Mouse (Mus musculus) midbrain, embryonic 11.5 days (tissue): Measurements from ENCODE around the gene Stx8. TPM values are rescaled to one million over a fixed set of nuclear protein-coding genes. Genes with fewer than 3 reads are reported as not detected.

Experiments
- ATAC-seq: fragments of 200-750 bp; cut with Nextera tagmentation; 2 replicates; pipeline ENCODE4 v1.8.0; 2017; ENCODE audit warnings: moderate TSS enrichment, moderate library complexity; ENCODE audit not compliant: low FRiP score
- DNase-seq: peaks from one replicate; pipeline ENCODE4 v3.0.0; 2015; ENCODE audit warnings: low spot score; ENCODE audit errors: missing footprints
- H3K27ac ChIP-seq: fragments of 300-500 bp; sonication (generic); 2 replicates; pipeline ENCODE4 v1.5.1; 2014; ENCODE audit warnings: low read depth, low read length
- H3K27me3 ChIP-seq: fragments of 300-500 bp; sonication (generic); 2 replicates; pipeline ENCODE4 v1.6.1; 2014; ENCODE audit warnings: mild to moderate bottlenecking, low read length, moderate library complexity, mixed read lengths; ENCODE audit not compliant: control insufficient read depth, insufficient read depth
- H3K36me3 ChIP-seq: fragments of 300-500 bp; sonication (generic); 2 replicates; pipeline ENCODE4 v1.6.1; 2014; ENCODE audit warnings: mild to moderate bottlenecking, low read length, moderate library complexity, mixed read lengths; ENCODE audit not compliant: control insufficient read depth, insufficient read depth
- H3K4me1 ChIP-seq: fragments of 300-500 bp; sonication (generic); 2 replicates; pipeline ENCODE4 v1.6.1; 2014; ENCODE audit warnings: low read length; ENCODE audit not compliant: control insufficient read depth, insufficient read depth
- H3K4me2 ChIP-seq: fragments of 300-500 bp; sonication (generic); 2 replicates; pipeline ENCODE4 v1.6.1; 2014; ENCODE audit warnings: mild to moderate bottlenecking, moderate library complexity
- H3K4me3 ChIP-seq: fragments of 300-500 bp; sonication (generic); 2 replicates; pipeline ENCODE4 v1.5.1; 2014; ENCODE audit warnings: low read depth, low read length
- H3K9ac ChIP-seq: fragments of 300-500 bp; sonication (generic); 2 replicates; pipeline ENCODE4 v1.6.1; 2014; ENCODE audit warnings: low read length
- H3K9me3 ChIP-seq: fragments of 300-500 bp; sonication (generic); 2 replicates; pipeline ENCODE4 v1.6.1; 2016; ENCODE audit warnings: low read length; ENCODE audit not compliant: control insufficient read depth
- WGBS: fragments of 180-500 bp; shearing (Covaris S2); extraction: QIAGEN DNeasy Blood & Tissue Kit; methylation state at CpG from one replicate; pipeline ENCODE4 v1.1.7; 2014; 5-methylcytosine and 5-hydroxymethylcytosine counted together
- polyA plus RNA-seq: library from polyadenylated mRNA; unstranded; fragments of >200 nt; fragmentation: Nextera tagmentation; extraction: Ambion mirVana; gene quantifications from 2 replicates; pipeline ENCODE4 v1.2.1, GENCODE M21; 2014

Gene Stx8
- polyA plus RNA-seq, 1 experiment from 2014 or later = 55.3 TPM

DNA sequence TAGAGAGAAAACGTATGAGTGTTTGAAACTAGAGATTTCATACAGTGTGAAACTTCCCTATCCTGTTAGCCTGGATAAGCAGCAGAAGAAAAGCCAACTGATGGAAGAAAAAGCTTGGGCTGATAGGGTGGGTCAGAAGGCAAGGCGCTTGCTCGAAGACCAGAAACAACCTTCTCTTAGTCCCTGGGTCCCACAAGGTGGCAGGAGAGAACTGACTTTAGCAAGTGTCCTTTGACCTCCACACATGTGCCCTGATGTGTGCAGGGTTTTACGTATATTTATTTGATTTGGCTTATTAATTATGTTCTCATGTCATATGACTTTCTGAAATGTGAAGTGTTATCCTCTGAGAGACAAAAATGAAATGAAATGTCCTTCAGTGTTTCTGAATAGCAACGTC is 60.6 kb downstream of the Stx8 start:
- Histone ChIP-seq H3K27ac (no peak overlapping the region), H3K36me3 (no peaks in the 10 kb centered on the region), H3K4me2 (no peak overlapping the region), H3K4me3 (no peak overlapping the region), H3K27me3 (no peaks in the 10 kb centered on the region), H3K4me1 (peaks cover 6% of the 10 kb centered on the region; the same call in 1 of the 2 replicates), H3K9me3 (no peaks in the 10 kb centered on the region), H3K9ac (no peak overlapping the region)
- no peak for ATAC-seq
- 86% methylated on average over 5 of the region's 5 CpGs for WGBS
- DNase-seq = no peak

DNA sequence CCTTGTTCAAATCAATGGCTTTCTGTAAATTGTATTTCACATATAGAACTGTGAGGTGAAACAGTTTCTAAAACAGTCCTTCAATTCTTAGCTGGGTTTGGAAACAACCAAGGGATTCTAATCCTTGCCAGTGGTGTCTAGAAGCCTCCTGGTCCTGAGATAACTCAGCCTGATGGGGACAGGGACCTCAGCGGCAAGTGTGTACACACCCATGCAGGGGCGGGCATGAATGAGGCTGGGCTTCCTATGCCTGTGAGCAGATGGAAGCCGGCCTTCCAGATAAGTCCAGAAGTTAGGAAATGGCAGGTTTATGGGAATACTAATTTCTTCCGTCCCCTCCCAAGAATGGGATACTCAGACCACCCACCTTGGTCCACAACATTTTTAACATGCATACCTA is 63.1 kb downstream of the Stx8 start:
- Histone ChIP-seq H3K9ac (no peak overlapping the region), H3K27me3 (no peaks in the 10 kb centered on the region), H3K9me3 (no peaks in the 10 kb centered on the region), H3K4me1 (peaks cover 6% of the 10 kb centered on the region; the same call in 1 of the 2 replicates), H3K4me2 (no peak overlapping the region), H3K27ac (no peak overlapping the region), H3K4me3 (no peak overlapping the region), H3K36me3 (no peaks in the 10 kb centered on the region)
- 81% methylated on average over 4 of the region's 4 CpGs for WGBS
- DNase-seq (no peak), ATAC-seq (no peak)

DNA sequence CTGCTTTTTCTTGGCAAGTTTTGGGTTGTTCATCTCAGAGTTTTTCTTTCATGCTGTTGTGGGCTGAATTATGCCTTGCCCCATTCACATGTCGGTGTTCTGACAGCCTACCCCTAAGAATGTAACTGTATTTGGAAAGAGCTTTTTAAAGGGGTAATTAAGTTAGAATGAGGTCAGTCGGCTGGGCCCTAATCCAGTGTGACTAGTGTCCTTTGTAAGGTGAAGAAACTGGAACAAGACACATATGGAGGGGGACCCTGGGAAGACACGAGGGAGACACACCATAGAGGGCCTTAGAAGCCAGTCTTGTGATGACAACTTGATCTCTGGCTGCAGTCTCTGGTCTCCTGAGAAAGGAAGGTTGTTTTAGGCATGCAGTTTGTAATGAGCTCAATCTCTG is 63.9 kb downstream of the Stx8 start:
- H3K27ac ChIP-seq = no peak overlapping the region
- no peaks in the 10 kb centered on the region for H3K9me3 ChIP-seq
- no peaks in the 10 kb centered on the region for H3K27me3 ChIP-seq
- no peak for ATAC-seq
- no peak for DNase-seq
- H3K4me2 ChIP-seq = no peak overlapping the region
- no peak overlapping the region for H3K9ac ChIP-seq
- peaks cover 6% of the 10 kb centered on the region; the same call in 1 of the 2 replicates for H3K4me1 ChIP-seq
- H3K4me3 ChIP-seq = no peak overlapping the region
- WGBS = 13% methylated on average over 3 of the region's 3 CpGs
- H3K36me3 ChIP-seq = no peaks in the 10 kb centered on the region

DNA sequence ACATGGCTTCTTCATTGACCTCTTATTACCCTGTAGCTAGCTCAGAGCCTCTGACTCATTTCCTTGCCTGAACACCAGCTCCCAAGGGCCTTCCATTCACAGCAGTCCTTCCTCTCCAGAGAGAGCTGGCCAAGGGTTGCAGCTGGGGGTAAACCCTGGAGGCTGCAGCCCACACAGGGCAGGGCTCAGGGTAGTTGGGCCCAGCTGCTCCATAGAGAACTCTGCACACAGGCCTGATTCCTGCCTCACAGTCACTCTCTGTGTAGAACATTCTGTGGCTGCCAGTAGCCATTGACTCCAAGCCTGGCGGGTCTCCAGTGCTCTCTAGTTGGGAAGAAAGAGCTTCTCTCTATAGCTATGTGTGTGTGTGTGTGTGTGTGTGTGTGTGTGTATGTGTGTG is 64.8 kb downstream of the Stx8 start:
- no peak overlapping the region for H3K4me3 ChIP-seq
- ATAC-seq (no peak), DNase-seq (no peak)
- no peak overlapping the region for H3K27ac ChIP-seq
- H3K9me3 ChIP-seq = no peaks in the 10 kb centered on the region
- no peak overlapping the region for H3K9ac ChIP-seq
- H3K36me3 ChIP-seq = no peaks in the 10 kb centered on the region
- H3K4me2 ChIP-seq = no peak overlapping the region
- peaks cover 6% of the 10 kb centered on the region; the same call in 1 of the 2 replicates for H3K4me1 ChIP-seq
- no peaks in the 10 kb centered on the region for H3K27me3 ChIP-seq
- WGBS = 73% methylated on average over 1 of the region's 1 CpGs

DNA sequence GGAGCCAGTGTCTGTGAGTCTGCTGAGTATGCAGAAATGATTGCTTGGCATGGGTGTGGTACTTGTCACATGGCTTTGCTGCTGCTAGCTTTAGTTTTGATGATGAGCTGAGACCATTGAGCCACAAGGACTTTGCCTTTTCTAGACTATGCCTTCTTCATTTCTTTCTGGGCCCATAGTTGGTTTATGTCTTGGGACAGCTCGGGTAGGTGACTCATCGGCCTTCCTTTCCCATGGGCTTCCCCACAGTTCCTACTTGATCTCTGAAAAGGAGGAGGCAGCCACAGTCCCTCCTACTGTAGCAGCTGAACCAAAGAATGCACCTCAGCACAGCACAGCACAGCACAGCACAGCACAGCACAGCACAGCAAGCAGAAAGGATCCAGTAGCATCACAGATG is 66.5 kb downstream of the Stx8 start:
- H3K4me2 ChIP-seq = no peak overlapping the region
- ATAC-seq (no peak), DNase-seq (no peak)
- no peaks in the 10 kb centered on the region for H3K36me3 ChIP-seq
- H3K9me3 ChIP-seq = no peaks in the 10 kb centered on the region
- WGBS = 82% methylated on average over 2 of the region's 2 CpGs
- peaks cover 6% of the 10 kb centered on the region; the same call in 1 of the 2 replicates for H3K4me1 ChIP-seq
- H3K27me3 ChIP-seq = no peaks in the 10 kb centered on the region
- H3K27ac ChIP-seq = no peak overlapping the region
- no peak overlapping the region for H3K9ac ChIP-seq
- H3K4me3 ChIP-seq = no peak overlapping the region

DNA sequence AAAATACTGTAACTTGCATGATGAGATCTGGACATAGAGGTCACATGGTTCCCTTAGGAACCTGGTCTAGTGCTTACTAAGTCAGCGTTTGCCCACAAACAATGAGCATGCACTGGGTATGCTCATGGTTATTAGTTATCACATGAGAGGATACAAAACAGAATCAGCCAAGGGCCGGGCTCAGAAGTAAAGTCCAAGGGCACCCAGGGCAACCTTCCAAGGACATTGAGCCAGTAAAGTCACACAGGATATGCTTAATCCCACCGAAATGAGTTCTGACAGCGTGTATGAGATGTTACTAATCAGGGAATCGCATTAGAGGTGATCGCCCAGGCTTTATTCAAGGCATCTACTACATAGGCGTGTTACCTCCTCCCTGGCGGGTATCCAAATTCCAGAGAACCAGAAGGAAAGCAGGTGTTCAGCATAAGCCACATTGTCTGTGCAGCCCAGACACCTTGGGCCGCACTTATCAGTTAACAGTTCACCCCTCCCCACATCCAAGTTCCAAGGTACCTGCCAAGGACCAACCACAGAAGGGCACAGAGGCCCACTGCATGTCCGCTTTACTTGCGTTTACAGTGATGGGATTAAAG is 67.4 kb downstream of the Stx8 start:
- no peak overlapping the region for H3K9ac ChIP-seq
- 94% methylated on average over 11 of the region's 11 CpGs for WGBS
- H3K4me3 ChIP-seq = no peak overlapping the region
- H3K36me3 ChIP-seq = no peaks in the 10 kb centered on the region
- H3K9me3 ChIP-seq = no peaks in the 10 kb centered on the region
- ATAC-seq = no peak
- H3K27ac ChIP-seq = no peak overlapping the region
- H3K27me3 ChIP-seq = no peaks in the 10 kb centered on the region
- no peak for DNase-seq
- peaks cover 6% of the 10 kb centered on the region; the same call in 1 of the 2 replicates for H3K4me1 ChIP-seq
- no peak overlapping the region for H3K4me2 ChIP-seq

DNA sequence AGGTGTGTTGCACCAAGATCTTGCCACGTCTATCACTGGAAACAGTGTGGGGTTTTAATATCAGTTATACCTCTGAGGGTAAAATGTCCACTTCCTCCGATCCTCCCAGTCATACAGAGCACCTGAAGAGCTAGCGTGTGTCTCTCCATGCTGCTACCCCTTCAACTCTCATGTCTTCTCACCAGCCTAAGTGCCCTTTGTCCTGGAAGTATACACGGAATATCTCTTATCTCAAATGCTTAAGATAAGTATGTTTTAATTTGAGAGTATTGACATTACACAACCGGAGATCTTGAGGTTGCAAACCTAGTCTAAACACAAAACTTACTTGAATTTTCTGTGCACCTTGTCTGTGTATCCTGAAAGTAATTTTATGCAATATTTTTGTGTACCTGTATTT is 68.4 kb downstream of the Stx8 start:
- Histone ChIP-seq H3K27ac (no peak overlapping the region), H3K4me1 (peaks cover 6% of the 10 kb centered on the region; the same call in 1 of the 2 replicates), H3K9ac (no peak overlapping the region), H3K4me3 (no peak overlapping the region), H3K27me3 (no peaks in the 10 kb centered on the region), H3K4me2 (no peak overlapping the region), H3K9me3 (no peaks in the 10 kb centered on the region), H3K36me3 (no peaks in the 10 kb centered on the region)
- WGBS = 97% methylated on average over 5 of the region's 5 CpGs
- DNase-seq (no peak), ATAC-seq (no peak)

DNA sequence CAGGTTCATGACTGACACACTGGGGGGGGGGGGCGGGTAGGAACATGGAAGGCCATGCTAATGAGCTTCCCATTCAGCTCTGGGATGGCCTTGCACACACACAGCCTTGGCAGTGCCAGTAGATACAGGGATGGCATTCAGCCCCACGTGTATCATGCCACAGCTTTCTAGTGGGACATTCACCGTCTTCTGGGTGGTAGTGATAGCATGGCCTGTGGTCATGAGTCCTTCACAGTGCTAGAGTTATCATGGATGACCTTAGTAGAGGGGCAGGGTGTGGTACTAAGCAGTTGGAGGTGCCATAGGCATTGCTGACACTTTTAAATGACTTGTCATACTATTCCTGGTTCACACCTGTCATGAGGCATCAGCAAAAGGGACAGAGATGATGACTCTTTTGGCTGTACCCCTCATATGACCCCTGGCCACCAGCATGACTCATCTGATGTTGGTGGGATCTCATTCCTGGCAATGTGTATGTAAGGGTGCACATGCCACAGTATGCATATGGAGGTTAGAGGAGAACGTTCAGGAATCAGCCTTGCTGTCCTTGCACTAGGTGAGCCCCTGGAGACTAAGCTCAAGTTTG is 69.4 kb downstream of the Stx8 start:
- Histone ChIP-seq H3K4me1 (0 out of 2 replicates have a peak, but pooled peaks cover 2% of the 10 kb centered on the region), H3K4me3 (no peak overlapping the region), H3K9me3 (no peaks in the 10 kb centered on the region), H3K36me3 (no peaks in the 10 kb centered on the region), H3K27ac (no peak overlapping the region), H3K27me3 (no peaks in the 10 kb centered on the region), H3K4me2 (no peak overlapping the region), H3K9ac (no peak overlapping the region)
- no peak for DNase-seq
- 81% methylated on average over 4 of the region's 4 CpGs for WGBS
- no peak for ATAC-seq

DNA sequence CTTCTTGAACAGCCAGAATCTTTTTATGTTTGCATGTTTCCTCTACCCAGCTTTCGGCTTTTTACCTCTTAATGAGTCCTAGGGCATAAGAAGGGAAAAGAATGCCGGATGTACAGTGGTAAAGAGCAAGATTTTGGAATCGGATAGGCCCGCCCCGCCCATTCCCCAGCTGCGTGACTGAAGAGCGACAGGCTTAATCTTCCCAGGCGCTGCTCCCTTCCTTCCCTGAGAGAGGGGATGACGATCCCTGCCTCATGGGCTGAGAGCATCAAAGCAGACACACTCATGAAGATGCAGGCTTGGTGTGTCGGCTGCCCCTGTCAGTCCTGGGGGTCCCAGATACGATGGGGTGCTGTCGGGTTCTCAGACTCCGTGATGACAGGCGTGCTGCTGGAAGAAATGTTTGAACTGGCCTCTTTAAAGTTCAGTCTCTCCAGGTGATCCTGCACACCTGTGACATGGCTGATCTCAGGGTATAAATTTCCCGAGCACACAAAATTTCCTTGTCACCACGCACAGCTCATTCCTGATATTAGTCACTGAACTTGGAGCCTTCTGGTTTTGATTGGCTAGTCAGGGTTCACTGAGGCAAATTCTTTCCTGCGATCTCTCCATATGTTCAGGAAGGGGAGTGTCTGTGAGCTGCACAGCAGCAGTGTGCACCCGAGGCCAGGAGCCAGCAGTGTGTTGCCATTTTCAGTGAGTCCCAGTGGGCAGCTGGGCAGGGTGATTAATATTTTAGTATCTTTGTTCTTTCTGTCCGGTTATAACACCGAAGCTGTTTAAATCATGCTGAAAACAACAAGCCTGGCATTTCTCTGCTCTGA is 70.4 kb downstream of the Stx8 start:
- Histone ChIP-seq H3K36me3 (no peaks in the 10 kb centered on the region), H3K9me3 (no peaks in the 10 kb centered on the region), H3K27me3 (no peaks in the 10 kb centered on the region), H3K9ac (no peak overlapping the region), H3K4me3 (no peak overlapping the region), H3K27ac (no peak overlapping the region), H3K4me1 (no peaks in the 10 kb centered on the region), H3K4me2 (no peak overlapping the region)
- ATAC-seq (no peak), DNase-seq (no peak)
- 79% methylated on average over 20 of the region's 20 CpGs for WGBS
